Mouse (Mus musculus) bone marrow, adult 2 months (tissue): Measurements from ENCODE around the gene Pakap.

Source experiments
- CTCF ChIP-seq: fragments of 200-500 bp; IDR thresholded peaks from 2 replicates; pipeline ENCODE4 v1.5.1; 2011; ENCODE audit warnings: low read length, control low read depth; ENCODE audit not compliant: control insufficient read depth, insufficient read depth
- POLR2A ChIP-seq: fragments of 200-500 bp; IDR thresholded peaks from 2 replicates; pipeline ENCODE4 v1.6.1; 2011; ENCODE audit warnings: low read depth, mild to moderate bottlenecking, control low read depth, low read length, borderline replicate concordance; ENCODE audit not compliant: control insufficient read depth

DNA sequence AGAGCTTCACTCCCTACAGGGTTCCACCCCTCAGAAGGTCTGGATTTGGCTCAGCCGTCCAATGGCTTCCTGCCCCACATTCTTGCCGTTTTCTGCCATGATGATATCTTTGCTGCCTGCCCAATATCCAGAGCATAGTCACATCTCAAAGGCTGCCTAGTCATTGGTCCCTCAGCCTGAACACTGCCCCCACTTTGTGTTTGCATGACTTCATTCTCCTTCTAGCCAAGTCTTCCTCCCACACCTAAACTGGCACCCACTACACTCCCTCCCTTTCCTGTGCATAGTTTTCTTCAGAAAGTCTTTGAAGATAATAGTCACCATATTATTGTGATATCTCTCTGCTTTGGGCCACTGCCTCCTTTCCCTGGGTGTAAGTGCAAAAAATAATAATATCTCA lies 10.9 kb upstream of the Pakap start:
- TF ChIP-seq CTCF (no peak), POLR2A (no peak)
